Mouse (Mus musculus) ovary, postnatal 14 days (tissue): ENCODE results near the gene Gm17334.

ENCODE experiments used
- DNase-seq: peaks from one replicate; pipeline ENCODE4 v3.0.0; 2022; ENCODE audit warnings: low spot score

The Gm17334 gene

DNA sequence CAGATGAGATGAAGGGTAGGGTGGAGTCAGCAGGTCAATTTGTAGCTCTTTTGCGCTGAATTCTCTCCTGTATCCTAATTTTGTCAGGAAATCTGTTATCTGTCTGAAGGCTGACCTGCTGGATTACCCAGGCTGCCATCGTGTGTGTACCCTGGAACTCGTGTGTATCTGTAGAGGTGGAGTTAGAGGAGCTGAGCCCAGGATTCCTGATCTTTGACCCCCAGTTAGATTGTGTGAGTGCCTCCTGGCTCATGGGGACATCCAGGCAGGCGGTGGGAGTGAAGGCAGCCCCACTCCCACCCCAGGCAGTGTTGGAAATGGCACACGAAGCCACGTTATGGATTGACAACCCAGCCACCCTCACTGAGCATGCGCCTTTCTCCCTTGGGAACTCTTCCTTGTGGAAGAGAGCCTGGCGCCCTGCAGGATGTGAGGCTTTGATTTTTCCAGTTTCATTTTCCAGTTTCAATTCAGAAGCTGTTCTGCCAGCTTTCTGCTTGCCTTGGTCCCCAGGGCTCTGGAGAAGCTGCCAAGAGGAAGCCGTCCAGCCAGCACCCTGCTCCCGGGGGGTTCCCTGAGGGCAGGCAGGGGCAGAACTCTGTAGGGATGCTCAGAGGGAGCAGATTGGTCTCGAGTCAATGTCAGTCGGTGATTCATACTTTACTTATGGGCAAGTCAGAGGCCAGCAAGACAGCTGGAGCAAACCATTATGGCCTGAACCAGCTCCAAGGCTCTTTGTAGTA, 23.6 kb upstream of the Gm17334 start:
- no peak for DNase-seq

DNA sequence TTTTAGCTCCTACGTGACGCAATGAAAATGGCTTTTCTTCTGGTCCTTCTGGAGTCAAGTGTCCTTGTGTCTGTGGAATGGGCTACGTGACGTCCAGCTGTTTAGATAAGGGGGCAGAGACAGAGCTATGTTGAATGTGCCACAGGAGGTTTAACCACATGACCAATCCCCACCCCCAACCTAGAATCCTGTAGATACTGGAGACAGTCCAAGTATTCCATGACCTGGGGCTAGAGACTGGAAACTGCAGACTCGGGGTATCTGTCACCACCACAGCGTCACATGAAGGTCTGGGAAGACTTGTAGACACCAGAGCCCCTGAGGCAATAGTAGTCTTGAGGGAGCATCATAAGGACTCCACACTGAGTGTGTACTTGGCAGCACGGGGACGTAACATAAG, 22.8 kb upstream of the Gm17334 start:
- DNase-seq = no peak

DNA sequence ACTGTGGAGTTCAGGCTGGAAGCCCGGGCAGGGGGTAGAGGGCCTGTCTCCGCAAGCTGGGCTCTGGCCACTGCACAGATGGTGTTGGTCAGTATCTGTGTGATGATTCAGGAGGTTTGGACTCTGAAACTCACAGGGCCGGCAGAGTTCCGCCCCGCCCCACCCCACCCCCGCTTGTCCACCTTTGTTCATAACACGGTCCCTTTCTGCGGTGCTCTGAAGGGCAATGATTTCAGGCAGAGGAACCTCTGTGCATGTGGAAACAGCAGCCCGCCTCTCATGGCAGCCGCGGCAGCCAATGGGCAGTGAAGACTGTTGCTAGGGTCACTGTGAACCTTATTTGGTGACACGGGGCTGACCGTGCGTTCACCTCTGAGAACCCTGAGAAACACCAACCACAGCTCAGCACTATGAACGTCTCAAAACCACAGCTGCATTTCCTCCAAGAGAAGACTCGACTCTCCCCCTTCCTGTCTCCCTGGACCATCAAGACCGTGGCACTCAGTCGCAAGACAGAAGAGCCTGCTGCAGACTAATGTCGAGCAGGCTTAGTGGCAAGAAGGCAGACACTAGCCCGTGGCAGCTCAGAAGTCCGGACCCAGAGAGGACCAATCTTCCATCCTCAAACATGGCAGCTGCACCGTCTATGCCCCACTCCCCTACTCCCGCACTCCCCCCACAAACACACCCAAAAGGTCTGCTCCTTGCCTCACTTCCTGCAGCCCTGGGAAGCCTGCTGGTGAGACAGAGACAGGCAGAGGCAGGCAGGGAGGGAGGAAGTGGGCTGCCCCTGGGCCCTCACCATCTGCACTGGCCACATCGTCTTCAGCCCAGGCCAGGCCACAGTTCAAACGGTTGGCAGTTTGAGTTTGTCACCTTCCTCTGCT, 21.9 kb upstream of the Gm17334 start:
- DNase-seq = no peak

DNA sequence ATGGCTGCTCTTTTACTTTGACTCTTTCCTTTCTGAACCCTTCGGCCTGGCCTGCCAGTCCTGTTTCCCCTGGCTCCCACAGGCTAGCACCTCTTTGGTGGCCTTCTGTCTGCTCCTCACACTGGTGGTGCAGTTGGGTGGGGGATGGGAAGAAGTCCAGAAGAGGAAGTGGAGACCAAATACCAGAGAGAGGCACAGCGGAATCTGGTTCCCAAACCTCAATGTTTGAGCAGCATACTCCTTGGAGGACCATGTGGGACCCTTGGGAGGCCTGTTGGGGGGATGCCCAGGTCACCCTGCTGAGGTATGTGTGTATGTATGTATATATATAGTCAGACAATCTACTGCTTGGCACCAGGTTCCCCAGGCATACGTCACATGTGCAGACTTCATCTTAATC, 21.0 kb upstream of the Gm17334 start:
- no peak for DNase-seq

DNA sequence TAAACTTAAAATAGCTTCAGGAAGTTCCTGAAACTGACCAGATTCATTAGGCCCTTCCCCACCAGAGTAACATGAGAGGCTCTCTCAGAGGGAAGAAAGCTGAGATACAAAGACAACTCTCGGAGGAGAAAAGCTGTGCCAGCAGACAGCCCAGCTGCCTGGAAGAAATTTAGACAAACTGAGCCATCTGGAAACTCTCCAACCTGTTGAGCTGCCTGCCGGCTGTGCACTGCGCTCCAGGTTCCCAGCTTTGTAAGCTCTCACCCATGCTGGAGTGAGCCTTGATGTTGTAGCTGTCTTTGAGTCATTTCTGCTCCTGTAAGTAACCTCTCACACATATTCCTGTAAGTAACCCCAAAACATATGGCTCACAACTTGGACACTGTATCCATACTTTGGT, 20.0 kb upstream of the Gm17334 start:
- DNase-seq = no peak

DNA sequence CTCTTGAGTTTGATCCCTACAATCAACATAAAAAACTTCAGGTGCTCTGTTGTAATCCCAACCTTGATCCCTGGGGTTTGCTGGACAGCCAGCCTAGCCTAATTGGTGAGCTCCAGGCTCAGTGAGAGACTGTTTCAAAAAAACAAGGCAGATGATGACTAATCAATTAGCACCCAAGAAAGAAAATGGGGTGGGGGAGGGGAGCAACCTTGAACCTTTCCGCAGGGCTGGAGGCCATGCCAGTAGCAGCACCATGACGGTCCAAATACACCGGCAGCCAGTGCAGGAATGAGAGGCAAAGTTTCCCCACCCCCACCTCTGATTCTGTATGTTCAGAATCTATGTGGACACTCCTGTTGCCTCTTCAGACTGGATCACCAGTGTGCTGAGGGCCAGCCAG, 16.3 kb upstream of the Gm17334 start:
- DNase-seq = no peak

DNA sequence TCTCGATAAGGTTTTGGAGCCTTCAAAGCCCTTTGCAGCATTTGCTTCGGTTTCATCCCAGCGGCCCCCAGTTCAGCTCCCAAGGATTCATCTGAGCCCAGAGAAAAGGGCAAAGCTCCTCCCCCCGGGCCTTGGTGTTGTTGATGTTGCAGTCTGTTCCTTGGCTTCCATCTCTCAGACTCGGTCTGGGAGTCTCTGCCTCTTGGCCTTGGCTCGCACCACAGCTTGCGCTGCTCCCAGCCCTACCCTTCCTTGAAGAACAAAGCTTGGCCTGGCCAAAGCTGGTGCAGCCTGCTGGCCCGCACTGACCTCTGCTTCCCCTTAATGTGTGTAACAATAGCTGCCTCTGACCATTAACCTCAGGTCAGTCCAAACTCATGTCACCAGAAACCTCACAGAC, 15.2 kb upstream of the Gm17334 start:
- no peak for DNase-seq

DNA sequence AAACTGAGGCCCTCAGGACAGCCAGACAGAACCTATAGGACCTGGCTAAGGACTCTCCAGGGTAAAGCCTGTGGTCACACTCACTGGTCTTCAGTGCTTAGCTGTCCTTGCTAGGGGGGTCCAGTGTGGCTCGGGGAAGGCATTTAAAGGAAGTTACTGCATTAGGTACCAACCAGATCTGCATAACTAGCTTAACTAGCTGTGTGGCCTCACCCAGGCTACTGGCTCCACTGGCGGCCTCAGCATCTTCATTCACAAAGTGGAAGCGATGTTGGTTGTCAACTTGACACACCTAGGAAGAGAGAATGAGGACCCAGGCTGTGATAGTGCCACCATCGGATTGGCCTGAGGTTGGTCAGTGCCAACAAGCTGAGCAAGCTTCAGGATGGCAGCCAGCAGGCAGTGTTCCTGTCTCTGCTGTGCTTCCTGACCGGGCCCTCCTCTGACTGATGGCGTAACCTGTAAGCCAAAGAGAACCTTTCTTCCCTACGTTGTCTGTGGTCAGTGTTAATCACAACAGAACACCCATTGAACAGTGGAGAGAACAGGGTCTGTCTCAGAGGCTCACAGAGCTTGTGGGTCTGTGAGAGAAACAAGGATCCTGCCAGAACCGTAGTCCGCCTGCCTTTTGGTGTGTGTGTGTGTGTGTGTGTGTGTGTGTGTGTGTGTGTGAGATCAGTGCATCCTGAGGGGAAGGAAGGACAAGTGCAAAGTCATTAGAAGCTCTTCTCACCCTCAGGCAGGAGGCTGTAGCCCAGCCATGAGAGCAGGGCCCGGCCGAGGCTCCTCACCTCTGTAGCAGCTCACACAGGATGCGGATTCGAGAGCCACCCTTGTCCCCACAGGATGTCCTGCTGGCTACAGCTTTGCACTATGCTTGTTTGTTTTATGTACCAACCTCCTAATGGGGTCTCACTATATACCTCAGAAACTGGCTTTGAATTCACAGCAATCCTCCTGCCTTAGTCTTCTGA, 13.4 kb upstream of the Gm17334 start:
- no peak for DNase-seq

DNA sequence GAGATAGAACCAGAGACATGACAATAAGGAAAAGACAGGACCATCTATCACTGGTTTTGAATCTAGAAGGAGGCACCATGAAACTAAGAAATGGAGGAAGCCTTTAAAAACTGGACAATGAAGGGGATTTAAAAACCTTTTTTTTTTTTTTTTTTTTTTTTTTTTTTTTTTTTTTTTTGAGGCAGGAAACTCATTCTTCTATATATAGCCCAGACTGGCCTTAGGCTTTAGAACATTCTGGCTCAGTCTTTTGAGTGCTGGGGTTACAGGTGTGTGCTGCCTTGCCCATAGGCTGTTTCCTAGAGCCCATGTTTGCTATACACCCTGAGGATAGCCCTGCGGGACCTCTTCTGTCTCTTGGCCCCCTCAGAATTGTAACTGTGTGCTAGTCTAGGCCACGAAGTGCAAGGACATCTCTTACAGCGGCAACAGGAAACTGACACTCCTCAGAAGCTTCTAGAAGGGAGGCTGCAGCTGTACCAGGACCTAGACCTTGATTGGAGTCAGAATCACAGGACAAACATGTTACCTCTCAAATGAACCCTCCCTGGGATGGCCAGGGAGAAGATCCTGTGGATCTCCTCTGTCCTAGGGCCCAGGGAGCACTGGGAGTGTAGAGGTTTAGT, 12.4 kb upstream of the Gm17334 start:
- DNase-seq = no peak

DNA sequence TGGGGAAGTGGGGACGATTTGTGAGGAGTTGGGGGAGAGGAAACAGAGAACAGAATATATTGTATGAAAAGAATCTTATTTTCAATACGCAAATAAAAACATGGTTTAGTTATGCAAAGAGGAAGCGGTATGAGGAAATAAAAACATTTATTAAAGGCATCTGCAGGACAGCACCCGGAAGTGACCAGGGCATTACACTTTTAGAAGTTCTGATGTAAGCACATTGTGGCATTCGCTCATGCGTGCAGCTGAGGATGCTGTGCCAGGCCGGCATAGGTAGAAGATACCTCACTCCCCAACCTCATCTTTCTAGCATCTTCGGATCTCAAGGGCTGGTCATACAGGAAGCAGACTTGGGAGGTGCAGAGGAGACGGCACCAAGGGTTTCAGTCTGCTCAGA, 10.3 kb upstream of the Gm17334 start:
- DNase-seq = no peak

DNA sequence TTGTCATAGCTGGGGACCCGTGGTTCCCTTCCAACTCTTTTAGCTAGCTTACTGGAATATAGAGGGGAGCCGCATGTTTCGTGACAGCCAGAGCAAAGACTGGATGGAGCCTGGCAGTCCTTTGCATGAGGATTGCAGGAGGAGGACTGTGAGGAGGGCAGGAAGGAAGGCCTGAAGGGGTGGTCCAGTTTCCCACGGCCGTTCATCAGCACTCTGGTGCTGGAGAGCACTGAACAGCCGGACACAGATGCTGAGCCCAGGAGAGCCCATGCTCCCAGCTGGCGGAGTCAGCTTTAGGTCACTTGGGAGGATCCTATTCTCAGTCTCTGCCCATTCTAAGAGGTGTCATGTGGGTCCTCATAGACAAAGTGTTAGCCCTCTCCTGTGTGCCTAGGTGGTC, 9.0 kb upstream of the Gm17334 start:
- no peak for DNase-seq

DNA sequence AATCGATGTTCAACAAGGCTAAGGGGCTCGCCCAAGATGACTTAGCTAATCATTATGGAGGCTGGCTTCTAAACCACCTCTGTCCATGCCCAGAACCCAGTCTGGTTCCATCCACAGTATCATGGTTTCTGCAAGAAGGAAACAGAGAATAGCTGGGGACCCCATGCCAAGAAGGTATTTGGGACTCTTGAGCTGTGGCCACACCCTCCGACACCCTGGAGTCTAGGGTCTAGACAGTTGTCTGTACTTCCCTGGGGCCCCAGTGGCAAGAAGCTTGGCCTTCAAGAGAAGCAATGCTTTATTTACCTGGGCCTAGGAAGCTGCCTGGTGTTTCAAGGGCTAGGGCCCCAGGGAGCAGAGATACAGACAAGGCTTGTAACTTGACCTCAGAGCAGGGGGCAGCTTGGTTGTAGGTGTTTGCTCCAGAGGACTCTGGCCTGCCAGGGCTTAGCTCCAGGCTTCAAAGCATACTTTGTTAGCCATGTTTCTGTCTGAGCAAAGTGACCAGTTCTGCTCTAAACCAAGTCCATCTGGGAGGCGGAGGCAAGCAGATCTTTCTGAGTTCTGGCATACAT, 8.3 kb upstream of the Gm17334 start:
- no peak for DNase-seq

DNA sequence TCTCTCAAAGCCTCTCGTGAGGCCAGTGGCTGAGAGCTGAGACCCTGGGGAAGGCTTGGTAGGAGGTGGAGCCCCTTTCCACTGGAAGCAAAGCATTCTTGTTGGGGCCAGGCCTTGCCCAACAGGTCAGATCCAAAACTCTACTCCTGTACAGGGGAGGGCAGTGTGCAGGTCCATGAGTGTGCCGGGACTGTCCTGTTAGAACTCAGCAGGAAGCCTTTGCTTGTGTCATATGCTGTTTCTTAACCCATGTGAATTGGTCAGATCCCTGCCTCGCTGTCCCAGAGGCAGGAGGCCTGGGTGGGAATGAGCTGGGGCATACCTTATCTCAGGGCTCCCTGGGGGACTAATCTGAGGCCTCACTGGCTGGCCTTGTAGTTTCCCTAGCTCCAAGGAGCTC, 7.3 kb upstream of the Gm17334 start:
- no peak for DNase-seq

DNA sequence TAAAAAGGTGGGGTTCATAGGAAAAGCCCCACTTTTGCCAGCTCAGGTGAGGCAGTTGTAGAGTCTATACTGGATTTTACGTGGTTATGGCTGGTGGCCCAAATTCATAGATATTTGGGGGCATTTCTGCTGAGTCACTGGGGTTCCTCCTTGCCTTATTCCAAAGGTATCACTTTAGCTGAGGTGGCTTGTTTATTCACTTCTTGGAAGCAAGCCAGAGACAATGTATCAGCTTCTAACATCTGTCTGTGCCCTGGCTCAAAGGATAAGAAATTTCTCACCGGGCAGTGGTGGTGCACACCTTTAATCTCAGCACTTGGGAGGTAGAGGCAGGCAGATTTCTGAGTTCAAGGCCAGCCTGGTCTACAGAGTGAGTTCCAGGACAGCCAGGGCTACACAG, 6.8 kb upstream of the Gm17334 start:
- no peak for DNase-seq

DNA sequence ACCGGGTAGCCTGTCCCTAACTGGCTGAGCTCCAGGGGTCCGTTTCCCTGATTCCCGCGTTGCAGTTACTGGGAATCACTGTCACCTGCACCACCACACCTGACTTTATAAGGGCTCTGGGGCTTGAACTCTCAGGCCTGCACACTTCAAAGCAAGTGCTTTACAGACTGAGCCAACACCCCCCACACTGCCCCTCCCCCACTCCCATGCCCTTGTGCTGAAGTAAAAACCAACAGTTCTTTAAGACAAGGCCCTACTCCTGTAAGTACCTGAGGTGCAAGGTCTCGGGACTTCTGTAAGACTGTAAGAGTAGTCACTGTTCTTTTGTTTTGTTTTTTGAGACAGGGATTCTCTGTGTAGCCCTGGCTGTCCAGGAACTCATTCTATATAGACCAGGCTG, 5.5 kb upstream of the Gm17334 start:
- no peak for DNase-seq

DNA sequence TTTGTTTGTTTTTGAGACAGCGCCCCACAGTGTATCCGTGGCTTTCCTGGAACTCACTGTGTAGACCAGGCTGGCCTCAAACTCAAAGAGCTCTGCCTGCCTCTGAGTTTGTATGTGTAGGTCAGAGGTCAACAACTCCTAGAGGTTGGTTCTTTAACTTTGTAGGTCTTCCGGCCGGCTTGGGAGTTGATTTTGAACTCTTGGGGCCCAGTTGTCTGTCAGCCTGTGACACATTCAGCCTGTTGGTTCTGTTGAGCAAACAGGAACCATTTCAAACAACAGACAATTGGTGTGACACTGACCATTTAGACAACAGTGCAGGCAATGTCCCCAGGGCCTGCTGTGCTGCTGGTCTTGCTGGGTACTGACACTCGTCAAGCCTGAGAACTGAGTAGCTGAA, 4.7 kb upstream of the Gm17334 start:
- DNase-seq = no peak

DNA sequence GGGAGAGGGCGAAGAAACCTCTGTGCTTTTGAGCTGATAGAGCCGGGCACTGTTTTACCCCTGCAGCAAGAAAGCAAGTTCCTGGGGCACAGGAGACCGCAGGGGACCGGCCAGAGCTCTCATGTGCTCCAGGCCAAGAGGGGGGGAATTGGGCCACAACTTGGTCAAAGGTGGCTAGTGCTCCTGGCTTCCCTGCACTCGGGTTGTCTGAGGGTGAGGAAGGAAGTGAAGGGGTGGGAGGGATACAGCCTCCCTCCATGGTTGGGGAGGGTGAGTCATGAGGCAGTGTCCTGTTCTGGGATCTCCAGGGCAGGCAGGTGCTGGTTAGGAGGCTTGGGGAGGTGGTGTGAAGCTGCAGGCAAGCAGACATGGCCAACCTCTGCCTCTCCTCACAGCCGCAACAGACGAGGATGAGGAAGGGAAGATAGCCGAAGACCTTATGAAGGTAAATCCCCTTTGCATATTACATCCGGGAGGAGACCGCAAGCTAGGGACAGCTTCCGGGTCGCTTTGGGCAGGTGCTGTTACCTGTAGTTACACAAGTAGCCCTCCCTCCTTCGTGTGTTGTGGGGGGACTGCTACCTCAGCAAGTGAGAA, 1.8 kb upstream of the Gm17334 start:
- DNase-seq = no peak

DNA sequence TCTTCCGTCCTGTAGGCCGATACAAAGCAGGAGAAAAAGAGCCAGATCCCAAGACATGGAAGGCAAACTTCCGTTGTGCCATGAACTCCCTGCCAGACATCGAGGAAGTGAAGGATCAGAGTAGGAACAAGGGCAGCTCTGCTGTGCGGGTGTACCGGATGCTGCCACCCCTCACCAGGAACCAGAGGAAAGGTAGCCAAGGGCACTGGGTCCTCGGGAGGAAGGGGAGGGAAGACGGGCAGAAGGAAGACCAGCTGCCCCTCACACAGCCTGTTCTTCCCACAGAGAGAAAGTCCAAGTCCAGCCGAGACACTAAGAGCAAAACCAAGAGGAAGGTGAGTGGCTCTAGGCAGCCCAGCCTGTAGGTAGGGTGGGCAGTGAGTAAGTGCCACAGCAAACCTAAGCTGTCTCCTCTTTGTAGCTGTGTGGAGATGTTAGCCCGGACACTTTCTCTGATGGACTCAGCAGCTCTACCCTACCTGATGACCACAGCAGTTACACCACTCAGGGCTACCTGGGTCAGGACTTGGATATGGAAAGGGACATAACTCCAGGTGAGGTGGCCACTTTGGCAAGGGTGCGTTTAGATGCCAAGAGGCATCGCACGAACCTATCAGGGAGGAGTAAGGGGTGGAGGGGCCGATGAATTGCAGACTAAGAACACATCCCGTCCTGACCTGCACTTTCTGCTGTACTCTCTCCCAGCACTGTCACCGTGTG, 814 bp upstream of the Gm17334 start:
- no peak for DNase-seq

DNA sequence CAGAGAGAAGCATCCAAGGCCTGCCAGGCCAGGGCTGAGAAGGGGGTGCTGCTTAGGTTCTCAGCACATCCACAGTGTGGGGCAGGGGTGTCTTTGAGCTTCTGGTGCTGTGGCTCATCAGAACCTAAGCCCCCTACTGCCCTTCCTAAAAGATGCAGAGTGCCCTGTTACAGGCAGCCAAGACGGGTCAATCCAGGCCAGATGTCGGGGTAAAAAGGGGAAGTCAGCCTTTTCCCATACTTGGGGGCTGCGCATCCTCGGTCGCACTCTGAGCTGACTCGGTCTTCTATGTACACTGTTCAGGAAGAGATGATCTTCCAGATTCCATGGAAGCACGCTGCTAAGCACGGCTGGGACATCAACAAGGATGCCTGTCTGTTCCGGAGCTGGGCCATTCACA, 451 bp downstream of the Gm17334 start:
- no peak for DNase-seq

DNA sequence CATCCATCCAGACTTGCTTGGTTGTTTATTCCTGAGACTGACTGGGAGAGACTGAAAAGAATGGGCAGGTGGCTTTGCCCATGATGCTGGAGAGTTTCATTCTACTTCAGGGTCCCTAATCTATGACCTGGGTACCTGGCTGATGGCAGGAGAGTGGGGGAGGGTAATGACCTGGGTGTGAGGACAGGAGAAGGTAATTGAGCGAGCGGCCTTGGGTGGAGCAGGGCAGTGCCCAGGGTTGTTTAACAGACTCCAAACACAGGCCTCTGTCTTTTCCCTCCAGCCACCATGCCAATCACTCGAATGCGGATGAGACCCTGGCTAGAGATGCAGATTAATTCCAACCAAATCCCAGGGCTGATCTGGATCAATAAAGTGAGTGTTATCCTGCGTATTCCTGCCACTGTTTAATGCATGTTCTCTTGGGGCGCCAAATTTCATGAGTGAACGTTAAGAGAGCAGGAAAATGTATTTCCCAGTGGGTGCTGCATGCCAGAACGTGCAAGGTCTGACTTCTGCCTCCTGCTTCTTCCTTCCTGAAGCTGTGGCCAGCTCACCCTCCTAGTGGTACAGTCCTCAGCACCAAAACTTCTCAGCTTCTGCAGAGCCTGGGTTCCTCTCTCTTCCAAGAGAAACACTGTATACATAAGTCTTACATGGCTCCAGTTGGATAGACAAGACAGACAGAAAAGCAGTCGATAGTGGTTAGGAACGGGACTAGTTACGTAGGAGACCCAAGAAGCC, 1.8 kb downstream of the Gm17334 start:
- DNase-seq = no peak
